Mouse (Mus musculus): ENCODE data around the gene Dtx3.

- TF ChIP-seq CTCF (IDR thresholded peaks at IDR 0.05; ENCODE audit: insufficient read depth, low read depth, low read length) (no peak), POLR2A (IDR thresholded peaks at IDR 0.05; ENCODE audit: insufficient read depth, low read depth, low read length) (no peak)
These were observed 18.9 kb upstream of the Dtx3 start for GRCm38 (mm10) chr10:127214422-127214803.

All from olfactory bulb, adult 2 months (tissue).